Mouse (Mus musculus): Measurements from ENCODE around the gene Fbxw17. TPM values are rescaled to one million over a fixed set of nuclear protein-coding genes. Genes with fewer than 3 reads are reported as not detected.
"Not testable (repeated sequence)": the region's sequence is repeated elsewhere in the genome, so short reads cannot be mapped to it uniquely, and the experiment has no call there.

Gene Fbxw17
- polyA plus RNA-seq (2016; fragmentation: Nextera tagmentation; extraction: Ambion mirVana): 39.6 and 42.5 TPM in 2 replicates

- no peaks in the 10 kb centered on the region for H3K9me3 ChIP-seq (replicated peaks)
- H3K27me3 ChIP-seq: no peaks in the 10 kb centered on the region
- peak; percentile 98 for ATAC-seq (ENCODE audit: low FRiP score)
- H3K36me3 ChIP-seq: peaks cover 12% of the 10 kb centered on the region; the same call in 1 of the 2 replicates
- peak within 1 kb of the TSS; percentile 62 for H3K27ac ChIP-seq
- H3K4me2 ChIP-seq (replicated peaks): peak within 1 kb of the TSS; percentile 74
- 13% methylated on average over 33 of the region's 35 CpGs for WGBS
- H3K4me3 ChIP-seq: peak within 1 kb of the TSS; percentile 92
- H3K4me1 ChIP-seq: peaks cover 10% of the 10 kb centered on the region
- peak within 1 kb of the TSS; percentile 89 for H3K9ac ChIP-seq
Measured at GRCm38 (mm10) chr13:50417389-50418183, at the start of gene Fbxw17. Gene Fbxw17 (plus strand): TSS chr13:50417864.

- not testable (repeated sequence) for H3K4me2 ChIP-seq (replicated peaks); H3K36me3 ChIP-seq; H3K9me3 ChIP-seq (replicated peaks); H3K4me1 ChIP-seq; ATAC-seq (ENCODE audit: low FRiP score); H3K27ac ChIP-seq; H3K4me3 ChIP-seq; H3K27me3 ChIP-seq; H3K9ac ChIP-seq
- WGBS: 69% methylated on average over 5 of the region's 5 CpGs
Measured at GRCm38 (mm10) chr13:50372934-50373705, 44.5 kb upstream of the Fbxw17 start.

GRCm38 (mm10) chr13:50389146-50389545, 28.5 kb upstream of the Fbxw17 start:
- H3K4me1 ChIP-seq; H3K27me3 ChIP-seq; H3K9ac ChIP-seq; H3K9me3 ChIP-seq (replicated peaks); H3K4me2 ChIP-seq (replicated peaks); H3K27ac ChIP-seq; H3K4me3 ChIP-seq; H3K36me3 ChIP-seq; ATAC-seq (ENCODE audit: low FRiP score): not testable (repeated sequence)

DNA sequence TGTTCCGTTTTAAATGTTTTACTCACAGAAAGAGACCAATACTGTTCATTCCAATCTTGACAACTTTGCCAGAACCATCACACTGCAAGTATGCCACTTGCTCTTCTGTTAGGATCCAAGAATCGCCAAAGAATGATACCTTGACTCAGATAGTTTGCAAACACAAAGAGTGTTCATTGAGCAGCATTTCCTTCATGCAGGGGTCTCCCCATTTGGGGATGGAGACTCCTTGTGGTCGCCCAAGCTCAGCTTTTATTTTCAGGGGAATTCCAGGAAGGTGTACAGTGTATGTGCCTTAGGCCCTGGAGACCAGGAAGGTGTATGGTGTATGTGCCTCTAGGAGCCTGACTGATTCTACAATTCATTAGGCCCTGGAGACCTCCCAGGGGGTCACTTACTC, 757 bp downstream of the Fbxw17 start:
- H3K27me3 ChIP-seq: no peaks in the 10 kb centered on the region
- ATAC-seq (ENCODE audit: low FRiP score): peak; percentile 6; the same call in 1 of the 2 replicates
- H3K9ac ChIP-seq: peak overlapping the region; percentile 89
- H3K36me3 ChIP-seq: peaks cover 20% of the 10 kb centered on the region
- H3K4me1 ChIP-seq: peaks cover 10% of the 10 kb centered on the region
- peak overlapping the region; percentile 92 for H3K4me3 ChIP-seq
- no peaks in the 10 kb centered on the region for H3K9me3 ChIP-seq (replicated peaks)
- H3K27ac ChIP-seq: no peak overlapping the region
- WGBS: 53% methylated on average over 3 of the region's 3 CpGs
- peak overlapping the region; percentile 74 for H3K4me2 ChIP-seq (replicated peaks)

- no peak for ATAC-seq (ENCODE audit: low FRiP score)
- H3K36me3 ChIP-seq: peaks cover 72% of the 10 kb centered on the region
Measured at GRCm38 (mm10) chr13:50423625-50424209, 6.1 kb downstream of the Fbxw17 start.

DNA sequence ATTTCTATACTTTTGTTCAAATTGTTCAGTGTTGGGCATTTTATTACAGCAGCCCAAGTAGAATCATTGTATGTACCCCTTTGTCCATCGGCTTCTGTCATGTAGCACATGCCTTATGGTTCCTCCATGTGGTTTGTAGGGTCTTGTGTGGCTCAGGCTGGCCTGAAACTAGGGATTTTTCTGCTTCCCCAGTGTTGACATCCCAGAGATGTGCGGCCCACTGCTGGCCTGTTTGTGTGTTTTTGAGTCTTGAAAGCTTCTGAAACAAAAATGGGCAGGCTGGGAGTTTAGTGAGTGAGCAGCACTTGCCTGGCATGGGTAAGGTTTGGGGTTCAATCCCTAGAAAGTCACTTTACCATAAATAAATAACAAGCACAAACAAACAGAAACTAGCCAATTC, 6.9 kb downstream of the Fbxw17 start:
- Histone ChIP-seq H3K4me1 (no peaks in the 10 kb centered on the region), H3K36me3 (peaks cover 80% of the 10 kb centered on the region), H3K4me3 (no peak overlapping the region), H3K9me3 (replicated peaks) (no peaks in the 10 kb centered on the region), H3K27me3 (no peaks in the 10 kb centered on the region), H3K27ac (no peak overlapping the region), H3K9ac (no peak overlapping the region), H3K4me2 (replicated peaks) (no peak overlapping the region)
- ATAC-seq (ENCODE audit: low FRiP score): no peak
- WGBS: 94% methylated on average over 2 of the region's 2 CpGs

More at GRCm38 (mm10) chr13:50423625-50424209, 6.1 kb downstream of the Fbxw17 start:
- H3K4me3 ChIP-seq: no peak overlapping the region
- H3K4me1 ChIP-seq: peaks cover 4% of the 10 kb centered on the region
- H3K9ac ChIP-seq: no peak overlapping the region
- no peaks in the 10 kb centered on the region for H3K9me3 ChIP-seq (replicated peaks)
- H3K27me3 ChIP-seq: no peaks in the 10 kb centered on the region
- WGBS: 80% methylated on average over 8 of the region's 8 CpGs
- no peak overlapping the region for H3K4me2 ChIP-seq (replicated peaks)
- no peak overlapping the region for H3K27ac ChIP-seq

GRCm38 (mm10) chr13:50426686-50427085, 9.0 kb downstream of the Fbxw17 start:
- Histone ChIP-seq H3K4me1 (no peaks in the 10 kb centered on the region), H3K9me3 (replicated peaks) (no peaks in the 10 kb centered on the region), H3K4me2 (replicated peaks) (no peak overlapping the region), H3K27me3 (no peaks in the 10 kb centered on the region), H3K9ac (no peak overlapping the region), H3K36me3 (peaks cover 90% of the 10 kb centered on the region), H3K27ac (no peak overlapping the region), H3K4me3 (no peak overlapping the region)
- no peak for ATAC-seq (ENCODE audit: low FRiP score)
- 93% methylated on average over 4 of the region's 4 CpGs for WGBS

DNA sequence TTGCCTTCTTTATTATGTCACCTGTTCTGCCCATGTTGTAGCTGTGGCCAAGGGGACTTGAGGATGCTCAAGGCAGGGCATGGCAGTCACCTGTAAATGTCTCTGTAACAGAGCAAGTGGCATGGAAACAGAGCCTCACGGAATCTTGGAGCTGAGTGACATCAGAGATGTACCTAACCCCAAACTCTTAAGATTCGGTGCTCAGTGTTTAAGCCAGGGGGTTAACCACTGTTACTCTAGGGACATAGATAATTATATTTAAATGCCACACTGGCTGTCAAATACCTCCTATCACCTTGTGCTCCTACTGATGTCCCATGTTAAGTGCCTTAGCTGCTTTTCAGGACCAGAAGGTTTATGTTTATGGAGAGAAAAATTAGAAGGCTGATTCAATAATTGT, 26.1 kb downstream of the Fbxw17 start, which contains the start of gene Gm47429:
Gene Gm47429 (minus strand): TSS at position 101 of the 400 bp plus-strand sequence.
- H3K9me3 ChIP-seq (replicated peaks): no peaks in the 10 kb centered on the region
- WGBS: 89% methylated on average over 2 of the region's 2 CpGs
- H3K9ac ChIP-seq: no peak within 1 kb of the TSS
- no peak within 1 kb of the TSS for H3K4me2 ChIP-seq (replicated peaks)
- no peak within 1 kb of the TSS for H3K27ac ChIP-seq
- H3K4me3 ChIP-seq: no peak within 1 kb of the TSS
- no peaks in the 10 kb centered on the region for H3K27me3 ChIP-seq
- ATAC-seq (ENCODE audit: low FRiP score): no peak
- H3K36me3 ChIP-seq: no peaks in the 10 kb centered on the region
- no peaks in the 10 kb centered on the region for H3K4me1 ChIP-seq

GRCm38 (mm10) chr13:50445261-50445660, 27.6 kb downstream of the Fbxw17 start:
- H3K27ac ChIP-seq: no peak overlapping the region
- 57% methylated on average over 4 of the region's 4 CpGs for WGBS
- no peak overlapping the region for H3K9ac ChIP-seq
- no peaks in the 10 kb centered on the region for H3K36me3 ChIP-seq
- H3K4me1 ChIP-seq: no peaks in the 10 kb centered on the region
- ATAC-seq (ENCODE audit: low FRiP score): no peak
- H3K27me3 ChIP-seq: no peaks in the 10 kb centered on the region
- H3K4me2 ChIP-seq (replicated peaks): no peak overlapping the region
- H3K9me3 ChIP-seq (replicated peaks): no peaks in the 10 kb centered on the region
- no peak overlapping the region for H3K4me3 ChIP-seq

GRCm38 (mm10) chr13:50452266-50452665, 34.6 kb downstream of the Fbxw17 start:
- ATAC-seq (ENCODE audit: low FRiP score): not testable (repeated sequence)

GRCm38 (mm10) chr13:50453426-50453825, 35.8 kb downstream of the Fbxw17 start:
- Histone ChIP-seq H3K36me3 (no peaks in the 10 kb centered on the region), H3K9me3 (replicated peaks) (no peaks in the 10 kb centered on the region), H3K9ac (no peak overlapping the region), H3K27me3 (no peaks in the 10 kb centered on the region), H3K27ac (no peak overlapping the region), H3K4me1 (no peaks in the 10 kb centered on the region), H3K4me2 (replicated peaks) (no peak overlapping the region), H3K4me3 (no peak overlapping the region)
- ATAC-seq (ENCODE audit: low FRiP score): no peak
- 39% methylated on average over 4 of the region's 4 CpGs for WGBS

More at GRCm38 (mm10) chr13:50452266-50452665, 34.6 kb downstream of the Fbxw17 start:
- H3K4me2 ChIP-seq (replicated peaks); H3K27me3 ChIP-seq; H3K36me3 ChIP-seq; H3K27ac ChIP-seq; H3K9ac ChIP-seq; H3K9me3 ChIP-seq (replicated peaks); H3K4me3 ChIP-seq; H3K4me1 ChIP-seq: not testable (repeated sequence)
- WGBS: 75% methylated on average over 9 of the region's 9 CpGs

DNA sequence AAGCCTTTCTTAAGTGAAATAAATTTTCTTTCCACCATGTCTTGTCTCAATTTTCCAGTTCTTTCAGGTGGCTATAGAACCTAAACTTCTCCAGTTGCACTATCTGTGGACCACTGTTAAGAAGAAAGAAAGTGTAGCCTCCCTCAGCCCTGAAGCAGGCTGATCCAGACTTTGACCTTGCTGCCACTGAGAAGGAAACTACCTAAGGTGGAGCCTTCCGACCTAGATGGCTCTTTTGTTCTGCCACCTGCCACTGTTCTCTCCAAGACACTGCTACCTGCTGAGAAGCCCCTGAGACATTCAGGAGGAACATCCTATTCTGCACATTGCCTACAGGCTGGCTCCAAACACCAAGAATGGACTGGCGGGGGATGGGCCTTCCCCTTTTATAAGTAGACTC, 42.8 kb downstream of the Fbxw17 start:
- H3K4me1 ChIP-seq; H3K36me3 ChIP-seq; H3K27me3 ChIP-seq; H3K4me2 ChIP-seq (replicated peaks); H3K9me3 ChIP-seq (replicated peaks); H3K27ac ChIP-seq; H3K4me3 ChIP-seq; ATAC-seq (ENCODE audit: low FRiP score); H3K9ac ChIP-seq: not testable (repeated sequence)
- 68% methylated on average over 2 of the region's 2 CpGs for WGBS

Data from hindbrain, embryonic 12.5 days (tissue).